8 mouse cellular contexts compared by ENCODE assay signal in genomic region chr7:122101747-122102244, GRCm38 (mm10). TPM values are rescaled to one million over a fixed set of nuclear protein-coding genes. Genes with fewer than 3 reads are reported as not detected.
A peak's percentile ranks its signal among the peaks of the same experiment; 100 is the strongest.
DNase-seq lines count a peak whose midpoint lies in the region; ATAC-seq and TF ChIP-seq lines count a peak whose summit lies in the region.

Gene Ndufab1 (minus strand): TSS chr7:122101886.

- peaks cover 38% of the 10 kb centered on the region for H3K79me3 ChIP-seq in C2C12 (ENCODE audit: low read depth)

- H3ac ChIP-seq in C2C12 (ENCODE audit: control insufficient read depth, insufficient read length, low read depth) (peak within 1 kb of the TSS; percentile 80), myocyte (ENCODE audit: control insufficient read depth, insufficient read length) (peak within 1 kb of the TSS; percentile 62)

- peak within 1 kb of the TSS; percentile 93 for H3K4me2 ChIP-seq in heart, embryonic 11.5 days
- peak within 1 kb of the TSS; percentile 90 for H3K4me2 ChIP-seq in kidney, embryonic 16.5 days (replicated peaks; ENCODE audit: low read depth, low read length)
- H3K4me2 ChIP-seq in myocyte (ENCODE audit: low read depth), result peak within 1 kb of the TSS; percentile 93

- H3K36me3 ChIP-seq in C2C12 (ENCODE audit: control insufficient read depth, insufficient read depth), result peaks cover 21% of the 10 kb centered on the region
- H3K36me3 ChIP-seq in heart, embryonic 11.5 days (ENCODE audit: control insufficient read depth, insufficient read depth, low read length), result peaks cover 8% of the 10 kb centered on the region
- H3K36me3 ChIP-seq in kidney, embryonic 16.5 days (ENCODE audit: insufficient read depth, low read length), result peaks cover 7% of the 10 kb centered on the region
- peaks cover 14% of the 10 kb centered on the region for H3K36me3 ChIP-seq in liver, adult 2 months (ENCODE audit: control insufficient read depth, insufficient read depth, low read length)
- peaks cover 4% of the 10 kb centered on the region for H3K36me3 ChIP-seq in myocyte (ENCODE audit: control insufficient read depth, insufficient read depth)
- H3K36me3 ChIP-seq in splenic B cell, adult 2 months (ENCODE audit: control insufficient read depth, insufficient read depth, low read length, poor library complexity, severe bottlenecking), result no peaks in the 10 kb centered on the region

- peaks cover 11% of the 10 kb centered on the region for H3K4me1 ChIP-seq in heart, embryonic 11.5 days (ENCODE audit: control insufficient read depth, insufficient read depth, low read length)
- peaks cover 14% of the 10 kb centered on the region for H3K4me1 ChIP-seq in kidney, embryonic 16.5 days (ENCODE audit: insufficient read depth, low read length)
- H3K4me1 ChIP-seq in liver, adult 2 months (ENCODE audit: control insufficient read depth, insufficient read depth, low read length), result peaks cover 16% of the 10 kb centered on the region

- peak; percentile 97 for DNase-seq in brain, adult 2 months (ENCODE audit: low read depth, low spot score)
- peak; percentile 76 for DNase-seq in liver, adult 2 months (ENCODE audit: extremely low read depth, low read depth, low spot score)
- DNase-seq in splenic B cell, adult 2 months (ENCODE audit: low read depth, low spot score), result peak; percentile 93

- H3K9ac ChIP-seq in heart, embryonic 11.5 days (ENCODE audit: low read depth, low read length), result peak within 1 kb of the TSS; percentile 89
- peak within 1 kb of the TSS; percentile 89 for H3K9ac ChIP-seq in kidney, embryonic 16.5 days (replicated peaks; ENCODE audit: low read length)
- peak within 1 kb of the TSS; percentile 79 for H3K9ac ChIP-seq in liver, adult 2 months (ENCODE audit: low read depth, low read length)

- H3K4me3 ChIP-seq in C2C12 (ENCODE audit: insufficient read depth, poor library complexity, severe bottlenecking) (peak within 1 kb of the TSS; percentile 68), myocyte (peak within 1 kb of the TSS; percentile 60)
- H3K4me3 ChIP-seq in heart, embryonic 11.5 days (ENCODE audit: low read depth, low read length), result peak within 1 kb of the TSS; percentile 73
- peak within 1 kb of the TSS; percentile 79 for H3K4me3 ChIP-seq in kidney, embryonic 16.5 days (ENCODE audit: low read length)
- peak within 1 kb of the TSS; percentile 90 for H3K4me3 ChIP-seq in liver, adult 2 months (ENCODE audit: insufficient read depth, low read depth, low read length)

- no peak for TF ChIP-seq POLR2A in liver, adult 2 months (IDR thresholded peaks at IDR 0.05; ENCODE audit: extremely low read depth, insufficient read depth, low read length)
- TF ChIP-seq POLR2A in myocyte (IDR thresholded peaks at IDR 0.05; ENCODE audit: insufficient read length, low read depth), result peak; percentile 74

- peak; percentile 98 for ATAC-seq in erythroblast, adult 5-6 weeks (replicated peaks; ENCODE audit: low FRiP score, poor library complexity, severe bottlenecking)
- peak; percentile 98 for ATAC-seq in heart, embryonic 11.5 days (replicated peaks; ENCODE audit: insufficient number of reproducible peaks, low FRiP score, low TSS enrichment)
- ATAC-seq in kidney, embryonic 16.5 days (ENCODE audit: low FRiP score, low TSS enrichment), result peak; percentile 99

- peak within 1 kb of the TSS; percentile 62; the same call in 1 of the 2 replicates for H3K27ac ChIP-seq in heart, embryonic 11.5 days (ENCODE audit: low read depth, low read length)
- peak within 1 kb of the TSS; percentile 61; the same call in 1 of the 2 replicates for H3K27ac ChIP-seq in kidney, embryonic 16.5 days (ENCODE audit: low read length)
- peak within 1 kb of the TSS; percentile 80 for H3K27ac ChIP-seq in liver, adult 2 months (replicated peaks; ENCODE audit: insufficient read depth, low read depth, low read length)

- TF ChIP-seq CTCF in C2C12 (IDR thresholded peaks at IDR 0.05; ENCODE audit: control insufficient read depth, insufficient read depth, insufficient read length), result peak; percentile 95
- peak; percentile 83 for TF ChIP-seq CTCF in liver, adult 2 months (IDR thresholded peaks at IDR 0.05; ENCODE audit: low read depth, low read length)

- H3K79me2 ChIP-seq in C2C12 (ENCODE audit: control insufficient read depth, insufficient read depth) (peaks cover 48% of the 10 kb centered on the region), myocyte (ENCODE audit: control insufficient read depth, insufficient read depth) (peaks cover 40% of the 10 kb centered on the region)
- H3K79me2 ChIP-seq in liver, adult 2 months (ENCODE audit: control insufficient read depth, insufficient read depth, low read length), result peaks cover 26% of the 10 kb centered on the region

- under 1% methylated on average over 36 of the region's 43 CpGs for WGBS in heart, embryonic 11.5 days (ENCODE audit: insufficient replicate concordance)
- WGBS in kidney, embryonic 16.5 days, result 1% methylated on average over 34 of the region's 43 CpGs
- under 1% methylated on average over 37 of the region's 43 CpGs for WGBS in liver, adult 2 months

- H3K27me3 ChIP-seq in C2C12 (ENCODE audit: control insufficient read depth, insufficient read depth, insufficient read length) (no peaks in the 10 kb centered on the region), myocyte (ENCODE audit: control insufficient read depth, insufficient read depth, insufficient read length) (no peaks in the 10 kb centered on the region)
- no peaks in the 10 kb centered on the region for H3K27me3 ChIP-seq in heart, embryonic 11.5 days (ENCODE audit: control insufficient read depth, insufficient read depth, low read length)
- no peaks in the 10 kb centered on the region for H3K27me3 ChIP-seq in kidney, embryonic 16.5 days (ENCODE audit: insufficient read depth, low read length)
- no peaks in the 10 kb centered on the region for H3K27me3 ChIP-seq in liver, adult 2 months (ENCODE audit: control insufficient read depth, insufficient read depth, low read length)
- H3K27me3 ChIP-seq in splenic B cell, adult 2 months (ENCODE audit: control insufficient read depth, insufficient read depth, low read length, poor library complexity, severe bottlenecking), result no peaks in the 10 kb centered on the region

- no peaks in the 10 kb centered on the region for H3K9me3 ChIP-seq in heart, embryonic 11.5 days (replicated peaks; ENCODE audit: control insufficient read depth, low read length)
- H3K9me3 ChIP-seq in kidney, embryonic 16.5 days (ENCODE audit: low read length), result no peaks in the 10 kb centered on the region

TF ChIP-seq in C2C12, 6 proteins besides CTCF, POLR2A, EP300 and RAD21:
- no peak for TF ChIP-seq MYOG (IDR thresholded peaks at IDR 0.05; ENCODE audit: control insufficient read depth, extremely low read depth, insufficient read length)
- no peak for TF ChIP-seq CEBPB (IDR thresholded peaks at IDR 0.05; ENCODE audit: low read depth)
- no peak for TF ChIP-seq MAX (IDR thresholded peaks at IDR 0.05)
- no peak for TF ChIP-seq USF1 (IDR thresholded peaks at IDR 0.05; ENCODE audit: low read depth)
- no peak for TF ChIP-seq FOSL1 (IDR thresholded peaks at IDR 0.05; ENCODE audit: insufficient read depth, low read length, poor library complexity, severe bottlenecking)
- TF ChIP-seq MYOD1 (IDR thresholded peaks at IDR 0.05; ENCODE audit: control insufficient read depth, insufficient read length, low read depth), result no peak

TF ChIP-seq in myocyte, 11 proteins besides CTCF, POLR2A, EP300 and RAD21:
- no peak for TF ChIP-seq CEBPB (IDR thresholded peaks at IDR 0.05; ENCODE audit: insufficient read depth, poor library complexity, severe bottlenecking)
- TF ChIP-seq SRF (IDR thresholded peaks at IDR 0.05; ENCODE audit: control insufficient read depth, insufficient read length, low read depth), result peak; percentile 22
- TF ChIP-seq E2F4 (IDR thresholded peaks at IDR 0.05; ENCODE audit: insufficient read depth), result peak; percentile 57
- peak; percentile 68 for TF ChIP-seq POLR2AphosphoS2 (IDR thresholded peaks at IDR 0.05; ENCODE audit: insufficient read length, low read depth)
- no peak for TF ChIP-seq TCF3 (IDR thresholded peaks at IDR 0.05; ENCODE audit: insufficient read length, low read depth)
- TF ChIP-seq MYOD1 (IDR thresholded peaks at IDR 0.05; ENCODE audit: control insufficient read depth in 1 of 3, insufficient read length in 2 of 3, low read depth in 2 of 3), result peak in 1 of 3 experiments; percentile 13
- peak in 2 of 3 experiments; percentile 9 to 38 for TF ChIP-seq MYOG (IDR thresholded peaks at IDR 0.05; ENCODE audit: control insufficient read depth in 1 of 3, insufficient read depth in 1 of 3, insufficient read length in 2 of 3, low read depth in 2 of 3)

RNA-seq across cellular contexts. Expression of gene Ndufab1, which starts in this region (rescaled TPM):
- polyA plus RNA-seq in C2C12 (2012; fragmentation: generic; extraction: Trizol), result 813 TPM
- 69.2 and 72.3 TPM in 2 replicates for total RNA-seq in erythroblast, adult 5-6 weeks (2015; ENCODE audit: low replicate concordance)
- total RNA-seq in erythroblast, adult 5-6 weeks (2017; ENCODE audit: low replicate concordance), result 16.9 and 27.0 TPM in 2 replicates
- 1,202 and 1,222 TPM in 2 replicates for polyA plus RNA-seq in heart, embryonic 11.5 days (2014; fragmentation: Nextera tagmentation; extraction: Ambion mirVana)
- polyA plus RNA-seq in kidney, embryonic 16.5 days (2015; fragmentation: Nextera tagmentation; extraction: Ambion mirVana), result 713 and 761 TPM in 2 replicates
- total RNA-seq in liver, adult 2 months (2014; rRNA removed), result 72.3 and 84.0 TPM in 2 replicates
- 379 and 468 TPM in 2 replicates for polyA plus RNA-seq in liver, adult 2 months (2012; rRNA removed)
- polyA plus RNA-seq in myocyte (2012; fragmentation: generic; extraction: Trizol), result 729 TPM

Comparison
In these comparisons a context has a peak if more than half of its experiments do, and no peak if none do; other contexts are left out.
1. Peak in every context shown above with its lines: DNase-seq, ATAC-seq, H3K4me3 ChIP-seq and H3K27ac ChIP-seq.